Mouse (Mus musculus): ENCODE results near the gene Hadhb. TPM values are rescaled to one million over a fixed set of nuclear protein-coding genes. Genes with fewer than 3 reads are reported as not detected.

The Hadhb gene
- polyA plus RNA-seq, 1 experiment from 2014 or later = 340 TPM

GRCm38 (mm10) chr5:30125587-30125986 lies 29.5 kb upstream of the Hadhb start:
- H3K4me2 ChIP-seq (ENCODE audit: low read depth, low read length) = no peak overlapping the region
- no peak overlapping the region for H3K9ac ChIP-seq (ENCODE audit: low read depth, low read length)
- H3K9me3 ChIP-seq (ENCODE audit: control insufficient read depth, low read length) = no peaks in the 10 kb centered on the region
- ATAC-seq = no peak
- 41% methylated on average over 5 of the region's 5 CpGs for WGBS
- no peaks in the 10 kb centered on the region for H3K4me1 ChIP-seq (ENCODE audit: control insufficient read depth, insufficient read depth, low read length)
- H3K27me3 ChIP-seq (replicated peaks; ENCODE audit: control insufficient read depth, insufficient read depth, low read length) = no peaks in the 10 kb centered on the region
- no peak overlapping the region for H3K4me3 ChIP-seq (ENCODE audit: low read length)
- H3K36me3 ChIP-seq (ENCODE audit: control insufficient read depth, insufficient read depth, low read length) = peaks cover 46% of the 10 kb centered on the region
- H3K27ac ChIP-seq (ENCODE audit: low read length) = no peak overlapping the region

DNA sequence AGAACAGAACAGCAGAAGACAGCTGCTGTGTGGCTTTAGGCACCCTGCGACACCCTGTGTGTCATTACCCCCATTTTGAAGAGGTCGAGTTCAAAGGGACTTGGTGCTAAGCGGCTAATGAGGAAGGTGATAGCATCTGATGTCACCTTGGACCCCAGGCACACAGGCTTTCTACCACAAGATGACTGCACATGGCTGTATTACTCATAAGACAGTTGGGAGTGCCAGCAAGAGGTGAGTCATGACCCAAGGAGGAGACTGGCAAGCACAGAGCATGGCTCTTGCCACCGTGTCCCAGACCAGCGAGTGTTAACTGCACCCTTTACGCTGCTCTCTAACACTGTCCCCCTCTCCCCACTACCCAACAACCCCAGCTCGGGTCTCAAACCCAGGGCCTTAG lies 28.3 kb upstream of the Hadhb start:
- no peak overlapping the region for H3K27ac ChIP-seq (ENCODE audit: low read length)
- no peak overlapping the region for H3K9ac ChIP-seq (ENCODE audit: low read depth, low read length)
- no peaks in the 10 kb centered on the region for H3K9me3 ChIP-seq (ENCODE audit: control insufficient read depth, low read length)
- H3K4me2 ChIP-seq (ENCODE audit: low read depth, low read length) = no peak overlapping the region
- no peaks in the 10 kb centered on the region for H3K27me3 ChIP-seq (replicated peaks; ENCODE audit: control insufficient read depth, insufficient read depth, low read length)
- H3K4me3 ChIP-seq (ENCODE audit: low read length) = no peak overlapping the region
- peaks cover 40% of the 10 kb centered on the region for H3K36me3 ChIP-seq (ENCODE audit: control insufficient read depth, insufficient read depth, low read length)
- 88% methylated on average over 7 of the region's 7 CpGs for WGBS
- no peak for ATAC-seq
- H3K4me1 ChIP-seq (ENCODE audit: control insufficient read depth, insufficient read depth, low read length) = no peaks in the 10 kb centered on the region

DNA sequence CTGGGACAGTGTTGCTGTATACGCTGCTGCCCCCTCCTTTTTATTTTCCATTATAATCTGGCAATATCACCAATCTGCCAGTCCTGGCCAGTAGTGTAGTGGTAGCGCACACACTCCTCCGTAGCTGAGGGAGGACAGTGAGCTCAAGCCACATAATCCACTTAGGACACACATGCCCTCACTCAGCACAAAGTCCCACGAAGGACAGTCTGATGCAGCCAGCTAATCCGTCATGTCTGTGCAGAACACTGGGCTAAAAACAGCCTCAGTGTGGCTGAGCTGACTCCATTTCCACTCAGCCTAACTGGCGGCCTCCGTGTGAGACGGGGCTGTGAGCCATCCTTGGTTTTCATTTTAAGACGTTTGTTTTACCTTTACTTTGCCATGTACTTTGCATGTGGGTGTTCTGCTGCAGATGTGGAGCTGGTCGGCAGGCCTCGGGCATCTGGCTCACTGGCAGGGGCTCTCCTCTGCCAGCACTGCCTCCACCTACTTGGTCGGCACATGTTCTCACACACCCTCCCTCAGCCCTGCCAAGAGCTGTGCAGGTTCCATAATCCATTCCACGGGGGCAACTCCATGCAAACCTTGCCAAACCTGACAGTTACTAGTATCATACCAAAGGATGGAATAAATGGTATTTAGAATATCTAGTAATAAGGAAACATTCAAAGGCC lies 27.0 kb upstream of the Hadhb start:
- no peak for ATAC-seq
- WGBS = 94% methylated on average over 13 of the region's 13 CpGs
- H3K4me2 ChIP-seq (ENCODE audit: low read depth, low read length) = no peak overlapping the region
- H3K36me3 ChIP-seq (ENCODE audit: control insufficient read depth, insufficient read depth, low read length) = peaks cover 38% of the 10 kb centered on the region
- H3K27ac ChIP-seq (ENCODE audit: low read length) = no peak overlapping the region
- H3K4me3 ChIP-seq (ENCODE audit: low read length) = no peak overlapping the region
- H3K9ac ChIP-seq (ENCODE audit: low read depth, low read length) = no peak overlapping the region
- H3K4me1 ChIP-seq (ENCODE audit: control insufficient read depth, insufficient read depth, low read length) = no peaks in the 10 kb centered on the region
- no peaks in the 10 kb centered on the region for H3K9me3 ChIP-seq (ENCODE audit: control insufficient read depth, low read length)
- H3K27me3 ChIP-seq (replicated peaks; ENCODE audit: control insufficient read depth, insufficient read depth, low read length) = no peaks in the 10 kb centered on the region

GRCm38 (mm10) chr5:30128680-30129079 lies 26.4 kb upstream of the Hadhb start:
- 94% methylated on average over 6 of the region's 6 CpGs for WGBS
- Histone ChIP-seq H3K27me3 (replicated peaks; ENCODE audit: control insufficient read depth, insufficient read depth, low read length) (no peaks in the 10 kb centered on the region), H3K4me2 (ENCODE audit: low read depth, low read length) (no peak overlapping the region), H3K9ac (ENCODE audit: low read depth, low read length) (no peak overlapping the region), H3K27ac (ENCODE audit: low read length) (no peak overlapping the region), H3K4me3 (ENCODE audit: low read length) (no peak overlapping the region), H3K4me1 (ENCODE audit: control insufficient read depth, insufficient read depth, low read length) (no peaks in the 10 kb centered on the region), H3K36me3 (ENCODE audit: control insufficient read depth, insufficient read depth, low read length) (peaks cover 33% of the 10 kb centered on the region), H3K9me3 (ENCODE audit: control insufficient read depth, low read length) (no peaks in the 10 kb centered on the region)
- no peak for ATAC-seq

DNA sequence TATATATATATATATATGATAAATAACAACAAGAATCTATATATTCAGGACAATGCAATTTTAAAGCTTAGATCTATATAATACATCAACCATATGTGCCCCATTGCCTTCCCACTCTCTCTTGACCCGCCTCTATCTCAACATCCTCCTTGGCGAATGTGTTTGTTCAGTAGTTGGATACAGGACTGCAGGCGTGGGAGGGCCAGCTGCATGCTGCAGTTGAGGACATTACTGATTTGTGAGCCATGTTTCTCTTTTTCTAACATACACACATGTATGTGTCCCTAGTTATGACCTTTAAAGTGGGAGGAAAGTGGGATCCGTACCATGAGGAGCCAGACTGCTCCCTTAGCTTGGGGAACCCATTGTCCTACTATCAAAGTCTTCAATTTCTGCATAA lies 23.8 kb upstream of the Hadhb start:
- peaks cover 26% of the 10 kb centered on the region for H3K36me3 ChIP-seq (ENCODE audit: control insufficient read depth, insufficient read depth, low read length)
- H3K4me3 ChIP-seq (ENCODE audit: low read length) = no peak overlapping the region
- no peak overlapping the region for H3K27ac ChIP-seq (ENCODE audit: low read length)
- ATAC-seq = no peak
- H3K9me3 ChIP-seq (ENCODE audit: control insufficient read depth, low read length) = no peaks in the 10 kb centered on the region
- no peak overlapping the region for H3K9ac ChIP-seq (ENCODE audit: low read depth, low read length)
- WGBS = 93% methylated on average over 4 of the region's 4 CpGs
- H3K27me3 ChIP-seq (replicated peaks; ENCODE audit: control insufficient read depth, insufficient read depth, low read length) = no peaks in the 10 kb centered on the region
- no peaks in the 10 kb centered on the region for H3K4me1 ChIP-seq (ENCODE audit: control insufficient read depth, insufficient read depth, low read length)
- H3K4me2 ChIP-seq (ENCODE audit: low read depth, low read length) = no peak overlapping the region

DNA sequence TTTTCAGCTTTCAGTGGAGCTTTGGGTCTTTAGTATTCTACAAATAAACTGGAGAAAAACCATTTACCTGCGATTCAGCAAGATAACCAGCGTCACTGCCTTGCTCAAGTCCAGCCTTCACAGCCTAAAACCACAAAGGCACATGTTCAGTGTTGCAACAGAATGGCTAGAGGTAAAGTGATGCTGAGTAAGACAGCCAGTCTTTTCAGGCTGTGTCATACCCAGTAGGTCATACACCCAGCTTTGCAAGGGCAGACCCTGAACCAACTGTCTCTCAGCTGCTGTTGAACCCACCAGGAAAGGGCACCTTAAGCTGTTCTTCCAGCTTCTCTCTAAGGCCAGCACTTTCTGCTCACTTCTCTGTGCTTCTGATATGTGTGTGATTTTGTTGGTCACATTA lies 22.9 kb upstream of the Hadhb start:
- Histone ChIP-seq H3K9me3 (ENCODE audit: control insufficient read depth, low read length) (no peaks in the 10 kb centered on the region), H3K27me3 (replicated peaks; ENCODE audit: control insufficient read depth, insufficient read depth, low read length) (no peaks in the 10 kb centered on the region), H3K4me1 (ENCODE audit: control insufficient read depth, insufficient read depth, low read length) (no peaks in the 10 kb centered on the region), H3K4me3 (ENCODE audit: low read length) (no peak overlapping the region), H3K36me3 (ENCODE audit: control insufficient read depth, insufficient read depth, low read length) (peaks cover 23% of the 10 kb centered on the region), H3K9ac (ENCODE audit: low read depth, low read length) (no peak overlapping the region), H3K27ac (ENCODE audit: low read length) (no peak overlapping the region), H3K4me2 (ENCODE audit: low read depth, low read length) (no peak overlapping the region)
- WGBS = 95% methylated on average over 2 of the region's 2 CpGs
- no peak for ATAC-seq

- 92% methylated on average over 11 of the region's 11 CpGs for WGBS
- H3K9me3 ChIP-seq (ENCODE audit: control insufficient read depth, low read length) = no peaks in the 10 kb centered on the region
- no peak for ATAC-seq
- peaks cover 6% of the 10 kb centered on the region for H3K36me3 ChIP-seq (ENCODE audit: control insufficient read depth, insufficient read depth, low read length)
- H3K4me1 ChIP-seq (ENCODE audit: control insufficient read depth, insufficient read depth, low read length) = no peaks in the 10 kb centered on the region
- H3K27ac ChIP-seq (ENCODE audit: low read length) = no peak overlapping the region
- no peak overlapping the region for H3K4me2 ChIP-seq (ENCODE audit: low read depth, low read length)
- H3K4me3 ChIP-seq (ENCODE audit: low read length) = no peak overlapping the region
- H3K27me3 ChIP-seq (replicated peaks; ENCODE audit: control insufficient read depth, insufficient read depth, low read length) = no peaks in the 10 kb centered on the region
- no peak overlapping the region for H3K9ac ChIP-seq (ENCODE audit: low read depth, low read length)
Observed at GRCm38 (mm10) chr5:30135711-30136231, 19.3 kb upstream of the Hadhb start.

DNA sequence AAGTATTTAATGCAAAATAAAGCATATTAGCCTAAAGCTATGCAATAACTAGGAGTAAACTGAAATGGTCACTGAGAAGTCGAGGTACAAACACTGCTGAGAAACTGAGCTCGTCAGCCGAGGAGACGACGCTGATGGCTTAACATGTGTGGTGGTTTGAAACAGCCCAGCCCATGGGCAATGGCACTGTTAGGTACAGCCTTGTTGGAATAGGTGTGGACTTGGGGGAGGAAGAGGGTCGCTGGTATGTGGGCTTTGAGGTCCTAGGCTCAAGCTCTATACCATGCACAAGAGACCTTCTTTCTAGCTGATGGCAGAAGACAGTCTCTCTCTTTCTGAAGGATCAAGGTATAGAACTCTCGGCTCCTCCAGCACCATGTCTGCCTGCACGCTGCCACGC lies 17.8 kb upstream of the Hadhb start:
- WGBS = 91% methylated on average over 9 of the region's 9 CpGs
- H3K9ac ChIP-seq (ENCODE audit: low read depth, low read length) = no peak overlapping the region
- no peak for ATAC-seq
- H3K27ac ChIP-seq (ENCODE audit: low read length) = no peak overlapping the region
- H3K4me1 ChIP-seq (ENCODE audit: control insufficient read depth, insufficient read depth, low read length) = no peaks in the 10 kb centered on the region
- peaks cover 8% of the 10 kb centered on the region for H3K36me3 ChIP-seq (ENCODE audit: control insufficient read depth, insufficient read depth, low read length)
- H3K27me3 ChIP-seq (replicated peaks; ENCODE audit: control insufficient read depth, insufficient read depth, low read length) = no peaks in the 10 kb centered on the region
- H3K9me3 ChIP-seq (ENCODE audit: control insufficient read depth, low read length) = no peaks in the 10 kb centered on the region
- no peak overlapping the region for H3K4me3 ChIP-seq (ENCODE audit: low read length)
- H3K4me2 ChIP-seq (ENCODE audit: low read depth, low read length) = no peak overlapping the region

GRCm38 (mm10) chr5:30138193-30138592 lies 16.9 kb upstream of the Hadhb start:
- Histone ChIP-seq H3K4me3 (ENCODE audit: low read length) (no peak overlapping the region), H3K27me3 (replicated peaks; ENCODE audit: control insufficient read depth, insufficient read depth, low read length) (no peaks in the 10 kb centered on the region), H3K27ac (ENCODE audit: low read length) (no peak overlapping the region), H3K4me2 (ENCODE audit: low read depth, low read length) (no peak overlapping the region), H3K9ac (ENCODE audit: low read depth, low read length) (no peak overlapping the region), H3K36me3 (ENCODE audit: control insufficient read depth, insufficient read depth, low read length) (peaks cover 6% of the 10 kb centered on the region), H3K4me1 (ENCODE audit: control insufficient read depth, insufficient read depth, low read length) (no peaks in the 10 kb centered on the region), H3K9me3 (ENCODE audit: control insufficient read depth, low read length) (no peaks in the 10 kb centered on the region)
- ATAC-seq = no peak
- WGBS = 86% methylated on average over 4 of the region's 4 CpGs

DNA sequence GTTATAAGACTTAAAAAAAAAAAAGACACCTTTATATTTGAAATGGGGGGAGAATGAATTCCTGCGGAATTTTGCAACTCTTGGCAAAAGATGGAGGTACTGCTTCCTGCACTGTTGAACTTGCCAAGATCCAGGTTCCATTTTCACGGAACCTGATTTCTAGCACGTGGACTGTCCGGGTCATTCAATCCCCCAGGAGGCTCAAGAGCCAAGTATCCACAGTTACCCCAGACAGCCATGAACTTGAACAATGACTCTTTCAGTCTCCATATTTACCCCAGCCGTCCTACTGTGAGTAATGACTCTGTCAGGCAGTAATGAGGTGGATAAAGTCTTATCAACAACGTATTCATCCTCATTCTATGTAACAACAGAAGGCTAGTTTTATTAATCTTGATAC lies 8.5 kb upstream of the Hadhb start:
- Histone ChIP-seq H3K9ac (ENCODE audit: low read depth, low read length) (no peak overlapping the region), H3K4me3 (ENCODE audit: low read length) (no peak overlapping the region), H3K4me2 (ENCODE audit: low read depth, low read length) (no peak overlapping the region), H3K4me1 (ENCODE audit: control insufficient read depth, insufficient read depth, low read length) (0 out of 2 replicates have a peak, but pooled peaks cover under 1% of the 10 kb centered on the region), H3K36me3 (ENCODE audit: control insufficient read depth, insufficient read depth, low read length) (0 out of 2 replicates have a peak, but pooled peaks cover 8% of the 10 kb centered on the region), H3K27me3 (replicated peaks; ENCODE audit: control insufficient read depth, insufficient read depth, low read length) (no peaks in the 10 kb centered on the region), H3K27ac (ENCODE audit: low read length) (no peak overlapping the region), H3K9me3 (ENCODE audit: control insufficient read depth, low read length) (no peaks in the 10 kb centered on the region)
- no peak for ATAC-seq
- WGBS = 87% methylated on average over 6 of the region's 6 CpGs
